Mouse (Mus musculus): ENCODE measurements around the gene Dock10. TPM values are rescaled to one million over a fixed set of nuclear protein-coding genes. Genes with fewer than 3 reads are reported as not detected.
A peak's percentile ranks its signal among the peaks of the same experiment; 100 is the strongest.

The Dock10 gene
- polyA plus RNA-seq, 1 experiment, result 0.46 TPM

DNA sequence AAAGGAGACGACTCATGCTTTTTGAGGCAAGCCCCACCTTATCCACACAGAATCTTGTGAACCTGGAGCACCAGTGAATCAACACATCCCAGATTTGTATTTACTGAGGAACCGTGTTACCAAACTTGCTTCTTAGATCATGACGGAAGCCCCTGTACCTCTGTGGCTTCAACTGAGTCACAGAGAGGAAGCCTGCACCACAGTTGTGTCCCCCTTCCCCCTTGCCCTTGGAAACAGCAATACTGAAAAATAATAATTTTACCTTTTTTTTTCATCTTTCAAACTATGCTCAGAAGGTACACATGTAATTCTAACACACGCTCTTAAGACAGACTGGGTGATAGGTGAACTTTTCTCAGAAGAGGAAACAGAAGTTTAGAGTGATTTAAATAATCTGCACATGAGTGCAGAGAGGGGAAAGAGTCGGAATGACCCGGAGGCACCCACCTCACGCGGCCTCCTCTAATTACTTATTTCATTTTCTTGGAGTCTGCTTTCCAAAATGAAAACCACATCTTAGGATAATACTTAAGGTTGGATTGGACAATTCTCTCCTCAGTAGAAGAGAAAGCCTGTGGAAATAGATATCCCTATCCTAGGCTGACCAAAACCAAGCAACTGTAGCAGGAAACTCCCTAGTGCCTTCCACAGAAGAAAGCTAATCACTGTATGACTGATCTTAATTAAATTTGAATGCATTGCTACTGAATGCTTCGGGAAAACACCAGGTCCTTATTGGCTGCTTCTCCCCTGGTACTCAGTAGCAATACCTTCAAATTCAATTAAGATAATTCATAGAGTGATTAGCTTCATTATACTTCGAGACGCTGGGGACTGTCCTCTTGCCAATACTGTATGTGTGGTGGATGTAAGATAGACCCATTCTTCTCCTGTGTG is 96.6 kb downstream of the Dock10 start:
- Histone ChIP-seq H3K27me3 (replicated peaks) (no peaks in the 10 kb centered on the region), H3K36me3 (replicated peaks; ENCODE audit: low read length) (no peaks in the 10 kb centered on the region), H3K9me3 (no peaks in the 10 kb centered on the region), H3K4me1 (peaks cover 44% of the 10 kb centered on the region), H3K4me3 (replicated peaks) (peak overlapping the region; percentile 69)
- TF ChIP-seq GATA1 (IDR thresholded peaks at IDR 0.05; ENCODE audit: borderline replicate concordance, low read length) (no peak), FLI1 (IDR thresholded peaks at IDR 0.05; ENCODE audit: low read length) (no peak)

DNA sequence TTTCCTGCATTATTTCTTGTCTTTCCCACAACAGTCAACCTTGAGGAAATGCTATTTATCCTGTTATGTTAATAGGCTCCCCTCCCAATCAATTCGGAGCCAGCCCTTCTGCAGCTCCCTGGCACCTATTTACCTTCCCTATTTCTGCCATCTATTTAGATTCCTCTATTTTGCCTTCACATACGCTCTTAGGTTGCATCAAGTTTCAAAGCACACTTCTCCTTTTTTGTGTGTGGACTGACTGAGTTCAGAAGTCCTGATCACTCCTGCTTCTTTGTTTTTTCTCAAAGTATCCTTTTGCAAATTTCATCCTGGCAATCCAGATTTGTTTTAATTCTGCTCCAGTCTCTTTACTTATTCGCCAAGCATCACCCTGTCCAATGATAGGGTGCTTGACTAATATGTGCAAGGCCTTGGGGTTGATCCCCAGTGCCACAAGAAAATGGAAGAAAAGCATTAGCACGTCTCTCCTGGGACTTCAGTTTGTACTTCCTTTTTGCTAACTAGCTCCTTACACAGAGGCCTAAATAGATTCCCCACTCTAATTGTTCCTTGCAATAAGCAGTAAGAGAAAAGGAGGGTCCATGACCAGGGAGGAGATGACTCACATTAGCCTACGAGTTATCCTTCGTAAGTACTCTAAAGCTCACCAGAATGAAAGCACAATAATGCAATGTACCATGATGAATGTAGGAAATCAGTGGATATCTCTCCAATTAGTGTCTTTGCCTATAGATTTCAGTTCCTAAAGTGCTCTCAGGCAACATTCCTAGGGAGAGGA is 98.7 kb downstream of the Dock10 start:
- no peaks in the 10 kb centered on the region for H3K36me3 ChIP-seq (replicated peaks; ENCODE audit: low read length)
- H3K9me3 ChIP-seq, result no peaks in the 10 kb centered on the region
- H3K4me1 ChIP-seq, result peaks cover 25% of the 10 kb centered on the region
- no peaks in the 10 kb centered on the region for H3K27me3 ChIP-seq (replicated peaks)
- H3K4me3 ChIP-seq (replicated peaks), result no peak overlapping the region
- TF ChIP-seq FLI1 (IDR thresholded peaks at IDR 0.05; ENCODE audit: low read length) (no peak), GATA1 (IDR thresholded peaks at IDR 0.05; ENCODE audit: borderline replicate concordance, low read length) (no peak)

DNA sequence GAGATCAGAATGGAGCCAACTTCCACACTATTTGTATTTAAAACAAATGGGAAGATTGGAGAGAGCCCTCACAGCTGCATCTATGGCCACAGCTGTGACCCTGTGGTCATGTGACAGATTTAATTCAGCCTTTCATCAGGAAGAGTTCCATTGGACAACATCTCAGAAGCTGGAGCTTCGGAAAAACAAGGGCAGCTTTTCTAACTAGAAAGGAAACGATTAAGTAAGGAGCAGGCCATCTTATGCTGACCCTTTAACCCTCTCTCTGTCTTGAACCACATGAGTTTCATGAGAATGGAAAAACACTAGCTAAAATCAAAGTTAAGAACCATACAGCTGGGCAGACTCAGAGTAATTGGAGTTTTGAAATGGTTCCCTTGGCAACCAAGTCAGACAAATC is 101.9 kb downstream of the Dock10 start:
- no peaks in the 10 kb centered on the region for H3K36me3 ChIP-seq (replicated peaks; ENCODE audit: low read length)
- peaks cover 34% of the 10 kb centered on the region for H3K4me1 ChIP-seq
- no peak for TF ChIP-seq GATA1 (IDR thresholded peaks at IDR 0.05; ENCODE audit: borderline replicate concordance, low read length)
- no peak for TF ChIP-seq FLI1 (IDR thresholded peaks at IDR 0.05; ENCODE audit: low read length)
- H3K27me3 ChIP-seq (replicated peaks), result no peaks in the 10 kb centered on the region
- no peak overlapping the region for H3K4me3 ChIP-seq (replicated peaks)
- no peaks in the 10 kb centered on the region for H3K9me3 ChIP-seq

DNA sequence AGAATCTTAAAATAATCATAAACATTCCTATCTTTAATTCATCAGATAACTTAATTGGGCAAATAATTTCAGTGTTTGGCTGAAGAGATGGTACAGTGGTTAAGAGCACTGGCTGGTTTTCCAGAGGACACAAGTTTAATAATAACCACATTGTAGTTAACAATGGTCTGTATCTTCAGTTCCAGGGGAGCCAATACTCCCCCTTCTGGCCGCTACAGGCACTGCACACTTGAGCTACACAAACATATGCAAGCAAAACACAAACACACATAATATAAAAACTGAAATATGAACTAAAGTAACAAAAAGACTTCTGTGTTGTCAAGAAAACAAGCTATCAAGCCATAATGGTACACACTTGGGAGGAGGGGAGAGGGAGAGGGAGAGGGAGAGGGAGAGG is 102.5 kb downstream of the Dock10 start:
- Histone ChIP-seq H3K36me3 (replicated peaks; ENCODE audit: low read length) (no peaks in the 10 kb centered on the region), H3K4me1 (peaks cover 31% of the 10 kb centered on the region; the same call in 1 of the 2 replicates), H3K27me3 (replicated peaks) (no peaks in the 10 kb centered on the region), H3K9me3 (no peaks in the 10 kb centered on the region), H3K4me3 (replicated peaks) (no peak overlapping the region)
- TF ChIP-seq GATA1 (IDR thresholded peaks at IDR 0.05; ENCODE audit: borderline replicate concordance, low read length) (no peak), FLI1 (IDR thresholded peaks at IDR 0.05; ENCODE audit: low read length) (no peak)

DNA sequence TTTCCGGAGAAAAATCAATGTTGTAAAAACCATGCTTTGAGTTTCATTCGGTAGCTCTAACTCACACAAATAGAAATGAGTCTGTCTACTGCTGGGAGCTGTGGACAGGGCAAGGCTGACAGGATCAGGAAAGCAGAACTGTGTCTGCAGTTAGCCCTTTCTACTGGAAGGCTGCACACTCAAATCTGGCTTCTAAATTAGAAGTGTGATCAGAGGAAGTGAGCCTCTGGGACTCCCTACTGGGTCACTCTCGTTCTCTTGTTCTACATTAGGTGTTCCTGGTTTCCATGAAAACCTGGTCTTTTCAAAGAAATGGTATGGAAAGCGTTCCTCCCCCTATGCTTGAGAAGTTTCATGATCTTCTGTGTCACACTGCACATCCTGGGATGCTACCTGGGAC is 103.1 kb downstream of the Dock10 start:
- Histone ChIP-seq H3K9me3 (no peaks in the 10 kb centered on the region), H3K27me3 (replicated peaks) (no peaks in the 10 kb centered on the region), H3K36me3 (replicated peaks; ENCODE audit: low read length) (no peaks in the 10 kb centered on the region), H3K4me1 (peaks cover 31% of the 10 kb centered on the region; the same call in 1 of the 2 replicates), H3K4me3 (replicated peaks) (no peak overlapping the region)
- TF ChIP-seq FLI1 (IDR thresholded peaks at IDR 0.05; ENCODE audit: low read length) (no peak), GATA1 (IDR thresholded peaks at IDR 0.05; ENCODE audit: borderline replicate concordance, low read length) (no peak)

DNA sequence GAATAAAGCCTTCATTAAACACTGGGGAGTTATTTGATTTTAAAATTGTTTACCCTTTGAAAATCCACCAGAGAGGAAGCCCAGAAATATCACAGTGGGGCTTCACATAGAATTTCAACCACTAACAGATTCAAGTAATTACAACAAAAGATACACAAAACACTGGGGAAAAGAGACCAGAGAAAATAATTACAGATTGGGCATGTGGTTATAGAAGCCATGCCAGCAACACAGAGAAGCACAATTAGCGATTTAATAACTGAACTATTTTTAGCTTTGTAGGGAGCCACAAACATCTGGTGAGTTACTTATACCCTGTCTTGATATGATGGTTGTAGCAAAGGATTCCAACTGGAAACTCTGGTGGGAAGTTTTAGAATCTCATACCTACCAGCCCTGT is 104.2 kb downstream of the Dock10 start:
- no peaks in the 10 kb centered on the region for H3K36me3 ChIP-seq (replicated peaks; ENCODE audit: low read length)
- TF ChIP-seq FLI1 (IDR thresholded peaks at IDR 0.05; ENCODE audit: low read length), result no peak
- no peak for TF ChIP-seq GATA1 (IDR thresholded peaks at IDR 0.05; ENCODE audit: borderline replicate concordance, low read length)
- peaks cover 23% of the 10 kb centered on the region; the same call in 1 of the 2 replicates for H3K4me1 ChIP-seq
- H3K4me3 ChIP-seq (replicated peaks), result no peak overlapping the region
- H3K9me3 ChIP-seq, result no peaks in the 10 kb centered on the region
- H3K27me3 ChIP-seq (replicated peaks), result no peaks in the 10 kb centered on the region

DNA sequence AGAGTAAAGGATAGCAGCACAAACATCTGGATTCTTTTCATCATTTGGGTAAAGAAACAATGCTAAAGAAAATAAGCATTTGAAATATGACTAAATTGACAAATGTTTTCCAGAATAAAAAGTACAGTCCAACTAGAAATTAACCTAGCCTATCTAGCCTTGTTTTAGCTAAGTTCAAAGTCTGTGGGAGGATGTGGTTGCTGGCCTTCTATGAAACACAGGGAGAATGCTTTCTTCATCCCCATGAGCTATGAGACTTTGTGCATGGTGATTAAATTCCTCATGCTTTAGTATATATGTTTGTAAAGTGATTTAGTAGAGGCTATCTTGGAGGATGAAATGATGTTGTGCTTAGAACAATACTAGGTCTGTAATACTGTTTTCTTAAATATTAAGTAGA is 105.5 kb downstream of the Dock10 start:
- H3K27me3 ChIP-seq (replicated peaks), result no peaks in the 10 kb centered on the region

DNA sequence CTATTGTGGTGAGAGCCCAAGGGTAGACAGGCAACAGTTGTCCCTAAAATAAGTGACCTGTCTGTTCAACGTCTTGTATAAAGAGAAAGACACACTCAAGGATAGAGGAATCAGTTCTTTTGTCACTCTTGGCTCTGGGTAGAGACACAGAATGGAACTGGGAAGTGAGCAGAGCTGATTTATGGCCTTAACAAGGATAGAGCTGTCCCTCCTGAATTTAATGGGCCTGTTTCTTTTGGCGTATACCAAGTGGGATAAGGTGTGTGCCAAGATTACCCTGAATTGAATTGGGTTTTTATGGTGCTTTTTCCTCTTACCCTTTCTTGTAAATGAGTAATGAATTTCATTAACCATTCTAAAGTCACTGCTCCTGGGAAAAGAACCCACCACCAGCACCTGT is 106.2 kb downstream of the Dock10 start:
- no peak overlapping the region for H3K4me3 ChIP-seq (replicated peaks)
- H3K27me3 ChIP-seq (replicated peaks), result no peaks in the 10 kb centered on the region
- no peaks in the 10 kb centered on the region for H3K9me3 ChIP-seq
- peaks cover 2% of the 10 kb centered on the region for H3K36me3 ChIP-seq (replicated peaks; ENCODE audit: low read length)
- peaks cover 22% of the 10 kb centered on the region; the same call in 1 of the 2 replicates for H3K4me1 ChIP-seq
- TF ChIP-seq FLI1 (IDR thresholded peaks at IDR 0.05; ENCODE audit: low read length), result no peak

More for the DNA sequence above, 105.5 kb downstream of the Dock10 start:
- H3K4me1 ChIP-seq, result peaks cover 19% of the 10 kb centered on the region; the same call in 1 of the 2 replicates
- TF ChIP-seq GATA1 (IDR thresholded peaks at IDR 0.05; ENCODE audit: borderline replicate concordance, low read length) (no peak), FLI1 (IDR thresholded peaks at IDR 0.05; ENCODE audit: low read length) (no peak)
- no peak overlapping the region for H3K4me3 ChIP-seq (replicated peaks)
- H3K9me3 ChIP-seq, result no peaks in the 10 kb centered on the region
- no peaks in the 10 kb centered on the region for H3K36me3 ChIP-seq (replicated peaks; ENCODE audit: low read length)

DNA sequence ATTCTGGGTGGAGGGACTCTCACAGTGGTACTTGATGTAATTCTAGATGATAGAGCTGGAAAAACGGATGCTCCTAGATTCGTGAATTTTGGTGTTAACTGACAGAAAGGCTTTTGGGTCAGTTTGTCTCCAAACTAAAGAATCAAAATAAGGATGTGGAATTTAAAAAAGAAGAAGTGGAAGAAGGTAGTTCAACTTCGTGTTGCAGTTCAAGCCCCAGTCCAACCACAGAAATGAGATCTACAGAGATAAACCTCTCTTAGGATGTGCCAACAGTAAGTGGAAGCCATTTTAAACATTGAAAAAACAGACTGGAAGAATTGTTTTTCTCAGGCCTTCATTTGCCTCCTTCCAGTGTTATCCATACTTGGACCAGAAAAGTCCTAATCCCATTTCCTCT is 111.7 kb downstream of the Dock10 start:
- H3K27me3 ChIP-seq (replicated peaks), result no peaks in the 10 kb centered on the region
- peaks cover 55% of the 10 kb centered on the region for H3K4me1 ChIP-seq
- no peak overlapping the region for H3K4me3 ChIP-seq (replicated peaks)
- TF ChIP-seq FLI1 (IDR thresholded peaks at IDR 0.05; ENCODE audit: low read length) (no peak), GATA1 (IDR thresholded peaks at IDR 0.05; ENCODE audit: borderline replicate concordance, low read length) (no peak)
- H3K9me3 ChIP-seq, result no peaks in the 10 kb centered on the region
- peaks cover 2% of the 10 kb centered on the region for H3K36me3 ChIP-seq (replicated peaks; ENCODE audit: low read length)
